Mouse (Mus musculus): ENCODE measurements around the gene Coq8a. TPM values are rescaled to one million over a fixed set of nuclear protein-coding genes. Genes with fewer than 3 reads are reported as not detected.
A peak's percentile ranks its signal among the peaks of the same experiment; 100 is the strongest.

The Coq8a gene
- polyA plus RNA-seq, 1 experiment from 2014 or later, result 20.4 TPM

DNA sequence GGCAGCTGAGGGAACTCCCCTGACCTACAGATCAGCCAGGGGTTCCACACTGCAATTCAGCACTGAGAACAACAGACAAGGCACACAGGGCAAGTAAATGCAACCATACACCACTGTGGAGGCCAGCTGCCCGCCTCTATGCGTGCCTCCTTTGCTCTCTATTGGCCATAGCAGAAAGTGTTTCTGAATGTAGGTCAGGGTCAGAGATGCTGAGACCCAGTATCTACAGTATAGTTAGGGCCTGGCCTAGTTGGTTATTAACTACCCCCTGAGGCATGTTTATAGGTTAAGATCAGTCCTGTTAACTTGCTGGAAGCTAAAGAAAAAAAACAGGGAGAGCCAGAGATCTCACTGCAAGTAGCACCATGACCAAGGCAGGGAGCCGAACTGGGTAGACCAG is 16.7 kb downstream of the Coq8a start:
- Histone ChIP-seq H3K9ac (no peak overlapping the region), H3K4me1 (replicated peaks) (peaks cover 37% of the 10 kb centered on the region)
- ATAC-seq, result peak; percentile 51

DNA sequence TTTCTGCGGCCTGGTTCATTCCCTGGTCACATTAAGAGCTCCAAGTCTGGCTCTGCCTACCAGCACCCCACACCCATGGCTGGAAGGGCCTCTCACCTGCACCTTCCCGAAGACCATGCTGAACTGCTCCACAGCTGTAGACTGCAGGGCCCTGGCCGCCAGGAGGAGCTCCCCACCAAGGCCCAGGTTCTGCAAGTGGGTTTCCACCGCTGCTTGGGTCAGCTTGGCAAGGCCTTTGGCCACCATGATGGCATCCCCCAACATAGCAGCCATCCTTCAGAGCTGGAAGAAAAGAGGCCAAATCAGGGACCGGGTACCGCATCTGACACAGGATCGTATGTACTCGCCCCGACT is 17.5 kb downstream of the Coq8a start:
- 83% methylated on average over 9 of the region's 9 CpGs for WGBS
- Histone ChIP-seq H3K4me3 (replicated peaks) (no peak overlapping the region), H3K4me1 (replicated peaks) (peaks cover 37% of the 10 kb centered on the region), H3K27me3 (replicated peaks) (no peaks in the 10 kb centered on the region), H3K4me2 (replicated peaks) (no peak overlapping the region), H3K9me3 (no peaks in the 10 kb centered on the region), H3K36me3 (0 out of 2 replicates have a peak, but pooled peaks cover 3% of the 10 kb centered on the region), H3K9ac (no peak overlapping the region), H3K27ac (peak overlapping the region; percentile 37; the same call in 1 of the 2 replicates)
- no peak for ATAC-seq

More for the DNA sequence above, 16.7 kb downstream of the Coq8a start:
- H3K4me2 ChIP-seq (replicated peaks), result no peak overlapping the region
- 67% methylated on average over 3 of the region's 3 CpGs for WGBS
- peak overlapping the region; percentile 67 for H3K27ac ChIP-seq
- no peak overlapping the region for H3K4me3 ChIP-seq (replicated peaks)
- 0 out of 2 replicates have a peak, but pooled peaks cover 3% of the 10 kb centered on the region for H3K36me3 ChIP-seq
- no peaks in the 10 kb centered on the region for H3K27me3 ChIP-seq (replicated peaks)
- no peaks in the 10 kb centered on the region for H3K9me3 ChIP-seq

- no peak overlapping the region for H3K27ac ChIP-seq
- 0 out of 2 replicates have a peak, but pooled peaks cover 3% of the 10 kb centered on the region for H3K36me3 ChIP-seq
- no peak overlapping the region for H3K9ac ChIP-seq
- peaks cover 34% of the 10 kb centered on the region for H3K4me1 ChIP-seq (replicated peaks)
- no peak overlapping the region for H3K4me2 ChIP-seq (replicated peaks)
- no peak overlapping the region for H3K4me3 ChIP-seq (replicated peaks)
- ATAC-seq, result no peak
- no peaks in the 10 kb centered on the region for H3K27me3 ChIP-seq (replicated peaks)
- 80% methylated on average over 7 of the region's 7 CpGs for WGBS
- no peaks in the 10 kb centered on the region for H3K9me3 ChIP-seq
These were observed 18.0 kb downstream of the Coq8a start for GRCm38 (mm10) chr1:180181304-180181965.

DNA sequence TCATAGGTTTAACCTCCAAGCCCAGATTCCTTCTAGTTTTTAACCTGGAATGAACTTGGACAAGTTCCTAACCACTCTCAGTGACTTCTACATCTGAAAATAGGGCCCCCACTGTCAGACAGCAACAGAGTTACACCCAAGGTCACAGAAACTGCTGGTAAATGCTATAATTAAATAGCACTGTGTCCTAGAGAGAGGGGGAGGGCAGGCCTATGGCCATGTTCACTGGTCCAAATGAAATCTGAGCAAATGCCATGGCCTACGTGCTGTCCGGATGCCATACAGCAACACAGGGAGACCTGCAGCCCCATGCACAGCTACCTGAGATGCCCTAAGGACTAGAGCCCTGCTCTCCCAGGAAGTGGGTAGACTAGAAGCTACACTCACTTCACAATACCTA is 19.6 kb downstream of the Coq8a start:
- WGBS, result 90% methylated on average over 2 of the region's 2 CpGs
- H3K4me2 ChIP-seq (replicated peaks), result no peak overlapping the region
- no peaks in the 10 kb centered on the region for H3K27me3 ChIP-seq (replicated peaks)
- H3K36me3 ChIP-seq, result 0 out of 2 replicates have a peak, but pooled peaks cover 3% of the 10 kb centered on the region
- ATAC-seq, result no peak
- no peaks in the 10 kb centered on the region for H3K9me3 ChIP-seq
- H3K4me3 ChIP-seq (replicated peaks), result no peak overlapping the region
- H3K4me1 ChIP-seq (replicated peaks), result peaks cover 20% of the 10 kb centered on the region
- no peak overlapping the region for H3K27ac ChIP-seq
- no peak overlapping the region for H3K9ac ChIP-seq

DNA sequence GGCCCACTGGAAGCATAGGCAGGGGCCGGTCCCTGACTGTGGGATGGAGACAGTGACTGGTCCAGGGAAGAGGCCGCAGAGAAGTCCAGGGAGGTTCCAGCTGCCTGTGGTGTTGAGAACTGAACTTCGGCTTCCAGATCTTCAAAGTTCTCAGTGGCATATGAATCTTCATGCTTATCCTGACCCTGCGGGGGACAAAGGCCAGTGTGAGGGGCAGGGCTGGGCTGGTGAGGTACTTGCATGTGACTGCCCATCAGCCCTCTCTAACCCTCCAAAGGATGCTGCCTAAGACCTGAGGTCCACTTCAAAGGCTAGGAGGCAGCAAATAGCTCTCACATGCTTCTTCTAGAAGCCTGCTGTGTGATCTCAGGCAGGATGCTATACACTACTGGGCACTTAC is 20.3 kb downstream of the Coq8a start:
- Histone ChIP-seq H3K4me2 (replicated peaks) (no peak overlapping the region), H3K9me3 (no peaks in the 10 kb centered on the region), H3K4me3 (replicated peaks) (no peak overlapping the region), H3K27me3 (replicated peaks) (no peaks in the 10 kb centered on the region), H3K9ac (no peak overlapping the region), H3K27ac (no peak overlapping the region), H3K36me3 (0 out of 2 replicates have a peak, but pooled peaks cover 3% of the 10 kb centered on the region), H3K4me1 (replicated peaks) (peaks cover 18% of the 10 kb centered on the region)
- no peak for ATAC-seq
- 94% methylated on average over 4 of the region's 4 CpGs for WGBS

GRCm38 (mm10) chr1:180178340-180178739 is 21.1 kb downstream of the Coq8a start:
- Histone ChIP-seq H3K4me1 (replicated peaks) (peaks cover 14% of the 10 kb centered on the region), H3K4me3 (replicated peaks) (no peak overlapping the region), H3K27ac (no peak overlapping the region), H3K9me3 (no peaks in the 10 kb centered on the region), H3K4me2 (replicated peaks) (no peak overlapping the region), H3K36me3 (0 out of 2 replicates have a peak, but pooled peaks cover 3% of the 10 kb centered on the region), H3K9ac (no peak overlapping the region), H3K27me3 (replicated peaks) (no peaks in the 10 kb centered on the region)
- WGBS, result 86% methylated on average over 9 of the region's 9 CpGs
- ATAC-seq, result no peak

- no peaks in the 10 kb centered on the region for H3K9me3 ChIP-seq
- H3K4me2 ChIP-seq (replicated peaks), result no peak overlapping the region
- 18% methylated on average over 1 of the region's 1 CpGs for WGBS
- H3K4me3 ChIP-seq (replicated peaks), result no peak overlapping the region
- H3K27ac ChIP-seq, result no peak overlapping the region
- ATAC-seq, result no peak
- no peak overlapping the region for H3K9ac ChIP-seq
- H3K27me3 ChIP-seq (replicated peaks), result no peaks in the 10 kb centered on the region
- 0 out of 2 replicates have a peak, but pooled peaks cover 3% of the 10 kb centered on the region for H3K36me3 ChIP-seq
- H3K4me1 ChIP-seq (replicated peaks), result 0 out of 2 replicates have a peak, but pooled peaks cover 3% of the 10 kb centered on the region
These were observed 22.6 kb downstream of the Coq8a start for GRCm38 (mm10) chr1:180176784-180177183.

DNA sequence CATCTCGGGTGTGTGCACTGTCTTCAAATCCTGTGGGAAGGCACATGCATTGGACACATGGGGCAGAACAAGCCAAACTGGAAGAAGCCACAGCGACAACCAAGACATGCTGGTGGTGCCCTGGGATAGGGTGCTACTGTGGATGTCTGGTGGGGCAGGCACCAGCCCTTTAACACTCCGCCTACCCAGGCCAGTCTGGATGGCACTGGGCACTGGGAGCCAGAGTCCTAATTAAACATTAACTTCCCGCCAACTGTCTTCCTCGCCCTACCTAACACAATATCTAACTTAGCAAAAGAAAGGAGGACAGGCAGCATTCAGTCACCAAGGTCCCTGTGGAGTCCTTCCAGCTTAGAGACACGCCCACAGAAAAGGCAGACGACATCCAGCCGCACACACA is 23.8 kb downstream of the Coq8a start:
- Histone ChIP-seq H3K36me3 (0 out of 2 replicates have a peak, but pooled peaks cover 3% of the 10 kb centered on the region), H3K9ac (no peak overlapping the region), H3K27ac (peak overlapping the region; percentile 39), H3K9me3 (no peaks in the 10 kb centered on the region), H3K4me1 (replicated peaks) (0 out of 2 replicates have a peak, but pooled peaks cover 2% of the 10 kb centered on the region), H3K4me2 (replicated peaks) (no peak overlapping the region), H3K27me3 (replicated peaks) (no peaks in the 10 kb centered on the region), H3K4me3 (replicated peaks) (no peak overlapping the region)
- peak; percentile 88 for ATAC-seq
- WGBS, result 45% methylated on average over 8 of the region's 8 CpGs

- no peak overlapping the region for H3K4me2 ChIP-seq (replicated peaks)
- H3K27ac ChIP-seq, result no peak overlapping the region
- H3K27me3 ChIP-seq (replicated peaks), result no peaks in the 10 kb centered on the region
- peak; percentile 50 for ATAC-seq
- H3K9me3 ChIP-seq, result no peaks in the 10 kb centered on the region
- no peak overlapping the region for H3K4me3 ChIP-seq (replicated peaks)
- H3K36me3 ChIP-seq, result 0 out of 2 replicates have a peak, but pooled peaks cover 3% of the 10 kb centered on the region
- H3K4me1 ChIP-seq (replicated peaks), result 0 out of 2 replicates have a peak, but pooled peaks cover 2% of the 10 kb centered on the region
- no peak overlapping the region for H3K9ac ChIP-seq
- WGBS, result 38% methylated on average over 3 of the region's 3 CpGs
These were observed 24.2 kb downstream of the Coq8a start for GRCm38 (mm10) chr1:180175167-180175566.

- Histone ChIP-seq H3K9ac (no peak overlapping the region), H3K4me2 (replicated peaks) (no peak overlapping the region), H3K4me3 (replicated peaks) (no peak overlapping the region), H3K36me3 (0 out of 2 replicates have a peak, but pooled peaks cover 3% of the 10 kb centered on the region), H3K27ac (no peak overlapping the region), H3K27me3 (replicated peaks) (no peaks in the 10 kb centered on the region), H3K9me3 (no peaks in the 10 kb centered on the region), H3K4me1 (replicated peaks) (0 out of 2 replicates have a peak, but pooled peaks cover 2% of the 10 kb centered on the region)
- 62% methylated on average over 6 of the region's 6 CpGs for WGBS
- ATAC-seq, result no peak
These were observed 24.7 kb downstream of the Coq8a start for GRCm38 (mm10) chr1:180174718-180175117.

DNA sequence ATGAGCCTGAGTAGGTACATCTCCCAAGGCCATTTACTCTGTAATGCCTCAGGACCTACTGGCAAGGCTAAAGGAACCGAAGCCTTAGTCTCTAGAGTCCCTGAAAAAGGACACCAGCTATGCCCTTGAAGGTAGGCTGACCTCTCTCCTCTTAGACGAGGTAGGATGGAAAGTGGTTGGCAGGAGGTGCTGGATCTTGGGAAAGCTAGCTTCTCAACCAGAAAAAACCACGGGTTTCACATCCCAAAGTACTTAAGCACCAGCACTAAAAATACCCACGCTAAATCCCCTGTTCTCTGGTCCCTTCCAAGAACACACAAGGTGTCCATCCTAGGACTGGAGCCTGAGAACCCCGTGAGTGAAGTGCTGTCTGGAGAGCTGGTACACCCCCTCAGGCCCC is 26.4 kb downstream of the Coq8a start:
- Histone ChIP-seq H3K27me3 (replicated peaks) (no peaks in the 10 kb centered on the region), H3K4me3 (replicated peaks) (no peak overlapping the region), H3K4me2 (replicated peaks) (no peak overlapping the region), H3K9me3 (no peaks in the 10 kb centered on the region), H3K4me1 (replicated peaks) (0 out of 2 replicates have a peak, but pooled peaks cover 2% of the 10 kb centered on the region), H3K36me3 (no peaks in the 10 kb centered on the region), H3K27ac (no peak overlapping the region), H3K9ac (no peak overlapping the region)
- no peak for ATAC-seq
- WGBS, result 78% methylated on average over 5 of the region's 5 CpGs

DNA sequence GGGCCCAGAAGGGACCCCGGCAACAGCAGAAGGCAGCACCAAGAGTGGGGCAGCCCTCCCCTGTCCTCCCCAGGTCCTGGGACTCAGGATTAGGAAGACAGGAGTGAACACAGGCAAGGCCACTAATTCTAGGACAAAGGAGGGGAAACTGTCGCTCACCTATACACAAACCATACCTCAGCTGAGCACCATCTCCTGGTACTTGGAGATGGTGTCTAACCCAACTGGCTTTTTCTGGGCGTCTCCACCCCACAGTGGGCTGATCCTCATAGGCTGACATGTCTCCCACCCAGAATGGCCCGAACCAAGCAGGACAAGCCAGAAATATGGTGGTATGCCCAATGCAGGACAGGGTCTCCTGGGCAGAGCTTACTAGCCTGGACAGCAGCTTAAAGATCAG is 26.8 kb downstream of the Coq8a start:
- H3K4me2 ChIP-seq (replicated peaks), result no peak overlapping the region
- no peak overlapping the region for H3K27ac ChIP-seq
- H3K27me3 ChIP-seq (replicated peaks), result no peaks in the 10 kb centered on the region
- 0 out of 2 replicates have a peak, but pooled peaks cover 2% of the 10 kb centered on the region for H3K4me1 ChIP-seq (replicated peaks)
- H3K4me3 ChIP-seq (replicated peaks), result no peak overlapping the region
- no peaks in the 10 kb centered on the region for H3K36me3 ChIP-seq
- WGBS, result 76% methylated on average over 4 of the region's 4 CpGs
- no peak overlapping the region for H3K9ac ChIP-seq
- H3K9me3 ChIP-seq, result no peaks in the 10 kb centered on the region
- ATAC-seq, result no peak

DNA sequence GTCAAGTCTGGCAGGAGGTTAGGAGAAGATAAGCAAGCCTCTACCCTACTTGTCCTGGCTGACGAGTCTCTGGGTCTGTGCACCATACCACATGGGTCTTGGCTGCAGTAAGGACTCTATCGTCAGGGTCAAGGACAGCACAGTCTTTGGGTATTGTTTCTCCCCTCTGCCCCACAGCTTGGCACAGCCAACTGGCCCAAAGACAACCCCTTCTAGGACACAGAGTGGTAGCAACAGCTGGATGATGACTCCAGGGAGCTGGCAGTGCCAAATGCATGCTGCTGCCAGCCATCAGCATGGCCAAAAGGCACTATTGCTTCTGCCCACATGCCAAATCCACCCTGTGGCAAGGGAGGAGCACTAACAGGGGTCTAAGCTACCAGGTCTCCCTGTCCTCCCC is 27.5 kb downstream of the Coq8a start:
- no peaks in the 10 kb centered on the region for H3K36me3 ChIP-seq
- 0 out of 2 replicates have a peak, but pooled peaks cover 2% of the 10 kb centered on the region for H3K4me1 ChIP-seq (replicated peaks)
- H3K27me3 ChIP-seq (replicated peaks), result no peaks in the 10 kb centered on the region
- H3K4me2 ChIP-seq (replicated peaks), result no peak overlapping the region
- no peak for ATAC-seq
- no peaks in the 10 kb centered on the region for H3K9me3 ChIP-seq
- H3K27ac ChIP-seq, result no peak overlapping the region
- H3K9ac ChIP-seq, result no peak overlapping the region
- H3K4me3 ChIP-seq (replicated peaks), result no peak overlapping the region
- 82% methylated on average over 2 of the region's 2 CpGs for WGBS
